Mouse (Mus musculus) heart, adult 8-10 months (tissue): ENCODE measurements around the gene Olfr742. TPM values are rescaled to one million over a fixed set of nuclear protein-coding genes. Genes with fewer than 3 reads are reported as not detected.

Experiments used
- DNase-seq: peaks from one replicate; pipeline ENCODE4 v3.0.0; 2022; ENCODE audit warnings: low spot score
- total RNA-seq, 4 experiments: library from RNA; stranded (reverse); gene quantifications; 2 replicates each; pipeline ENCODE4 v1.2.4; 2022

Olfr742 gene
- total RNA-seq, result not detected

- DNase-seq, result no peak
Observed at GRCm38 (mm10) chr14:50503300-50503699, at the start of gene Olfr742. Gene Olfr742 (plus strand): TSS chr14:50503600.

GRCm38 (mm10) chr14:50472438-50472837, 31.0 kb upstream of the Olfr742 start, which contains the start of gene Olfr741:
Gene Olfr741 (plus strand): TSS chr14:50472738.
- no peak for DNase-seq

GRCm38 (mm10) chr14:50478406-50478805, 25.0 kb upstream of the Olfr742 start:
- DNase-seq, result no peak

GRCm38 (mm10) chr14:50521539-50521938, 18.1 kb downstream of the Olfr742 start, which contains the start of gene Olfr743:
Gene Olfr743 (plus strand): TSS chr14:50521839.
- no peak for DNase-seq

DNA sequence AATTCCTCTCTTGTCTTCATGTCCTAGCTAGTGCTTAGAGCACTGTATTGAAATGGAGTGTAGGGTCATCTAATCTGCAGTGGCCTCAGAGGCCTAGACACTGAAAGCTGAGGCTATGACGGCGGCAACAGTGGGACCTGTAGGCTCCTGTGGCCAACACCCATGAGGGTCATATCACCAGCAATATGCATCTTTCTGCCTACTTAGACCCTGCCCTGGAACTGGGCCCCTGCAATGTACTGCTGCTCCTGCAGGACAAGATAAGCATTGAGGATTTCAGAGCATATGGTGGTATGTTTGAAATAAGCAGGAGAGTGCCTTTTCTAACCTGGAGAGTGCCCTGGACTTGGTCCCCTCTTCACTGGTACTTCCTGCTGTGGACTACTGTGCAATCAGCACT, 49.3 kb downstream of the Olfr742 start:
- no peak for DNase-seq

Other genes starting within 250 kb of the Olfr742 start
- not detected for gene Olfr732, start 219.4 kb upstream of the Olfr742 start, total RNA-seq
- not detected for gene Olfr733, start 202.1 kb upstream of the Olfr742 start, total RNA-seq
- gene Olfr734, start 176.8 kb upstream of the Olfr742 start, total RNA-seq, result not detected
- not detected for gene Olfr735, start 154.7 kb upstream of the Olfr742 start, total RNA-seq
- gene Tlr11, start 145.7 kb upstream of the Olfr742 start, total RNA-seq, result under 1 TPM in 2 of 4 experiments, not detected in 2; 0.09 to 0.13 TPM
- not detected for gene Olfr736, start 122.4 kb upstream of the Olfr742 start, total RNA-seq
- gene Olfr738, start 96.0 kb upstream of the Olfr742 start, total RNA-seq, result not detected
- not detected for gene Olfr739, start 85.0 kb upstream of the Olfr742 start, total RNA-seq
- not detected for gene Olfr740, start 58.1 kb upstream of the Olfr742 start, total RNA-seq
- gene Olfr741, start 30.9 kb upstream of the Olfr742 start, total RNA-seq, result not detected
- not detected for gene Olfr743, start 18.2 kb downstream of the Olfr742 start, total RNA-seq
- gene Olfr744, start 111.3 kb downstream of the Olfr742 start, total RNA-seq, result not detected
- gene Olfr745, start 135.8 kb downstream of the Olfr742 start, total RNA-seq, result not detected
- not detected for gene Olfr746, start 143.5 kb downstream of the Olfr742 start, total RNA-seq
- not detected for gene Olfr747, start 189.6 kb downstream of the Olfr742 start, total RNA-seq
- not detected for gene Olfr748, start 203.8 kb downstream of the Olfr742 start, total RNA-seq
- gene Olfr749, start 241.5 kb downstream of the Olfr742 start, total RNA-seq, result not detected